Mouse (Mus musculus) retina, postnatal 1 day (tissue): ENCODE measurements around the gene Nubp2.

ENCODE experiments used
- DNase-seq: peaks from one replicate; pipeline ENCODE4 v3.0.0-alpha.2; 2012

Nubp2 gene

GRCm38 (mm10) chr17:24860076-24860475 is 26.1 kb downstream of the Nubp2 start:
- DNase-seq, result no peak

- DNase-seq, result no peak
Observed at GRCm38 (mm10) chr17:24858967-24859366, 27.2 kb downstream of the Nubp2 start.

GRCm38 (mm10) chr17:24857831-24858470 is 28.2 kb downstream of the Nubp2 start:
- no peak for DNase-seq

DNA sequence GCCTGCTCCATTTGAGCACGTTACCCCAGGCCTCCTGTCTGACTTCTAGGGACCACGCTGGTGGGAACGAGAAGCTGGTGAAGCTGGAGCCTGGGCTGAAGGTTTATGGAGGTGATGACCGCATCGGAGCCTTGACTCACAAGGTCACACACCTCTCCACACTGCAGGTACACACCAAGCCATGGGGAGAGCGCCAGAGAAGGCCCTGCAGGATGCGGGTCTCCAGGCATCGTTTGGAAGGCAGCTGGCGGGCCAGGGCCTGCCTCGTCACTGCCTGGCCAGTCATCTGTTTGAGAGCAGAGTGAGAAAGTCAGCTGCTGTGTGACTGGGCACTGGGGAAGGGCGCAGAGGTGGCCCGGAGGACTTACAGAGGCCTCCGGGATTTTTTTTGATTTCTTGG is 29.6 kb downstream of the Nubp2 start:
- no peak for DNase-seq

GRCm38 (mm10) chr17:24855838-24856464 is 30.2 kb downstream of the Nubp2 start:
- DNase-seq, result no peak

DNA sequence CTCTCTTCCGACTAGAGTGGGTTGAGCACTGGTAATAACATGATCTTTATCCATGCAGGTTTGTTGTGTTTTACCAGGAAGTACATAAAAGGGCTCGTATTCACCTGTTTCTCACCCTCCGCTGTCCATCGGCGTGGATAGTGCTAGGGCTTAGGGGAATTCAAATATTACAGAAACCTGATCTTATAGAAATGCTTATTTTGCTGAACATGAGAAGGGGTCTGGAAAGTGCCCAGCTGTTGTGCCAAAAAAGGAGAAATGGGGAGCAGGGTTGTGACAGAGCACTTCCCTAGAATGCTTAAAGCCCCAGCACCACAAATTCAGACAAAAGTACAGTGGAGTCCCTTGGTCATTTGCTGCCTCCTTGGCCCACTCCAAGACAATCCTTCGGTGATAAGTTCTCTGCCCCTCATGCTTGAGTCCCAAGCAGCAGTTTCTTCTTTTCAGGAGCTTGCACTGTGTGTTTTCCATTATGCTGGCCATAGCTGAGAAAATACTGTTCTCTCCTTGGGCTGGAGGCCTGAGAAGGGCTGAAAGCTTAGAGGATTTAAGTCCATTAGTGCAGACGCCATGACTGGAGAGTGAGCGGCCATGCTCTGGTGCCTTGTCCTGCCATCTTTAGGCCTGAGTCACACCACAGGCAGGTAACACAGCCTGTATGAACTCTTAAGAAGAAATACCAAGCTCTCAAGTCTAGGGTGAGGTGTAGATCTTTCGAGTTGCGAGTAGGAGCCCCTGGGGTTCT is 34.6 kb downstream of the Nubp2 start:
- no peak for DNase-seq

DNA sequence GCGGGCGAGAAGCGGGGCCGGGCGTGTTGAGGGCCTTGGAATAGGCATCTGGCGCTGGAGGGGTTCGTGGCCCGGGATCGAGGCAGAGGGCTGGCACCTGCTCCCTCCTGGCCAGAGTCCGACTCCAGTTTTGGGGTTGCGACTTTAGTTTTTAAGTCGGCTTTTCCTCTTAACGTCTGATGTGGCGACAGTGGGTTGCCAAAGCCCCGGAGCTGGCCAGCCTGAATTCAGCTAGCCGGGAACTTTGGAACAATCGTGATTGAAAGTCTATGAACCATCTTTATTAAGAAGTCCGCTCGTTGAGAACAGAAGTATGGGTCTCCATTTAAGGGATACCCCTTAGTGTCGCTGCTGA is 35.4 kb downstream of the Nubp2 start:
- no peak for DNase-seq

GRCm38 (mm10) chr17:24850065-24850772 is 35.9 kb downstream of the Nubp2 start, which contains the start of gene Fahd1:
TSS of gene Fahd1 (minus strand) at chr17:24850364.
- peak; percentile 100 for DNase-seq

- DNase-seq, result no peak
Observed at GRCm38 (mm10) chr17:24849733-24850064, 36.5 kb downstream of the Nubp2 start.

DNA sequence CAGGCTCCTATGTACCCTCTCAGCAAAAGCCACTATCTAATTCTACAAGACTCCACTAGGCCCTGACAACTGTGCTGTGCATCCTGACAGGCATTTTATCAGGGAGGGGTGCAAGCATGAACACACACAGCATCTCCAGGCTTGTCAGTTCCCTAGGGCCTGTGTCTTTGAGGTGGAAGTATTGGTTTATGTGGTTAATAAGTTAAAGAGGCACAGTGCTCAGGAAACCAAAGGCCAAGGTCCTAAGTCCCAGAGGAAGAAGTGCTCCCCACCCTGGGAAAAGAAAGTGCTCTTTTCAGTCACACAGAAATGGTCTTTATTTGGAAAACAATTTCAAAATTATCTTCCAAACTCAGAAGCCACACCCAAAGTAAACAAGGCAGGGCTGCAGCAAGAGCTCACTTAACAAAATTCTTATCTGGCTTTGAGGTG is 37.5 kb downstream of the Nubp2 start:
- no peak for DNase-seq

GRCm38 (mm10) chr17:24847386-24847785 is 38.8 kb downstream of the Nubp2 start:
- DNase-seq, result no peak

GRCm38 (mm10) chr17:24844525-24844924 is 41.6 kb downstream of the Nubp2 start:
- DNase-seq, result no peak

- DNase-seq, result no peak
Observed at GRCm38 (mm10) chr17:24842631-24843030, 43.5 kb downstream of the Nubp2 start.

GRCm38 (mm10) chr17:24841133-24841532 is 45.0 kb downstream of the Nubp2 start:
- peak; percentile 3 for DNase-seq

DNA sequence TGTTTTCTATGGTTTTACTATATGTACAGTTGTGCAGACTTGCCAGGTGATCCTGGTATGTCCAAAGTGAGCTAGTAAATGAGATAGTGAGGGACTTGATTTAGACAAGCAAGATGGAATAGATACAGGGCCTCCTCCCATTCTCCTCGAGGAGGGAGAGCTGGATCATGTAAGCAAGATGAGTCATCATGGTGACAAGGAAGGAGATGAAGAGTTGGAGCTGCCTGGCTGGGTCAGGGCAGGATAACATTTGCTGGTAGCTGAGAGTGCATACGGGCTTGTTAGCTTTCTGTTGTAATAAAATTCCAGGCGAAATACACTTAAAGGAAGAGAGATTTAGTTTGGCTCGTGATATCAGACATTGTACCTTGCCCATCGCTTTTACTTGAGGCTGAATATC is 45.8 kb downstream of the Nubp2 start:
- DNase-seq, result no peak

GRCm38 (mm10) chr17:24839842-24840241 is 46.3 kb downstream of the Nubp2 start, which contains the start of gene Hagh:
TSS of gene Hagh (plus strand) at chr17:24840143.
- no peak for DNase-seq
